Mouse (Mus musculus) MEL (cell line): ENCODE results near the gene Fndc5. TPM values are rescaled to one million over a fixed set of nuclear protein-coding genes. Genes with fewer than 3 reads are reported as not detected.

Experiments used
- DNase-seq: peaks from one replicate; pipeline ENCODE4 v3.0.0; 2011; ENCODE audit warnings: low read depth, low spot score
- H3K27ac ChIP-seq: 2 replicates; pipeline ENCODE4 v1.5.1; 2012; ENCODE audit warnings: low read depth, mild to moderate bottlenecking, control low read depth, low read length, moderate library complexity; ENCODE audit not compliant: control insufficient read depth
- H3K27me3 ChIP-seq, 2 experiments: fragments of 150-350 bp in 1 of 2; sonication (generic) in 1 of 2; 2 replicates each; pipeline ENCODE4 v1.6.1; 2012; ENCODE audit warnings: low read length in 2 of 2, mild to moderate bottlenecking in 2 of 2, improper control_type of control experiment in 1 of 2, moderate library complexity in 1 of 2; ENCODE audit not compliant: insufficient read depth in 2 of 2, control insufficient read depth in 1 of 2
- H3K36me3 ChIP-seq, 2 experiments: 2 replicates each; pipeline ENCODE4 v1.6.1; 2012 to 2014; ENCODE audit warnings: low read length in 2 of 2, improper control_type of control experiment in 1 of 2, inconsistent platforms in 1 of 2, mild to moderate bottlenecking in 1 of 2; ENCODE audit not compliant: insufficient read depth in 2 of 2, control insufficient read depth in 1 of 2
- H3K4me1 ChIP-seq, 2 experiments: fragments of 150-350 bp in 1 of 2; sonication (generic) in 1 of 2; 2 replicates each; pipeline ENCODE4 v1.6.1; 2012; ENCODE audit warnings: low read length in 2 of 2, improper control_type of control experiment in 1 of 2, mild to moderate bottlenecking in 1 of 2; ENCODE audit not compliant: insufficient read depth in 2 of 2, control insufficient read depth in 1 of 2
- H3K4me3 ChIP-seq, 2 experiments: fragments of 150-350 bp in 1 of 2; sonication (generic) in 1 of 2; 2 replicates each; pipeline ENCODE4 v1.5.1; 2012; ENCODE audit warnings: low read depth in 2 of 2, low read length in 2 of 2, mild to moderate bottlenecking in 2 of 2, moderate library complexity in 2 of 2, control low read depth in 1 of 2, improper control_type of control experiment in 1 of 2; ENCODE audit not compliant: control insufficient read depth in 1 of 2, insufficient read depth in 1 of 2
- H3K79me2 ChIP-seq: 2 replicates; pipeline ENCODE4 v1.6.1; 2012; ENCODE audit warnings: mild to moderate bottlenecking, low read length, moderate library complexity; ENCODE audit not compliant: control insufficient read depth, poor library complexity, insufficient read depth
- H3K9ac ChIP-seq: 2 replicates; pipeline ENCODE4 v1.6.1; 2012; ENCODE audit warnings: low read depth, mild to moderate bottlenecking, control low read depth, low read length, moderate library complexity; ENCODE audit not compliant: control insufficient read depth, poor library complexity, severe bottlenecking
- H3K9me3 ChIP-seq: fragments of 150-350 bp; sonication (generic); replicated peaks from 2 replicates; pipeline ENCODE4 v1.6.1; 2012; ENCODE audit warnings: mild to moderate bottlenecking, low read length, improper control_type of control experiment, moderate library complexity; ENCODE audit not compliant: insufficient read depth
- BHLHE40 ChIP-seq: IDR thresholded peaks from 2 replicates; pipeline ENCODE4 v1.6.1; 2012; ENCODE audit warnings: low read depth, mild to moderate bottlenecking, inconsistent platforms, low read length, improper control_type of control experiment, borderline replicate concordance
- CHD1 ChIP-seq: IDR thresholded peaks from 2 replicates; pipeline ENCODE4 v1.6.1; 2012; ENCODE audit warnings: low read depth, mild to moderate bottlenecking, inconsistent platforms, low read length, improper control_type of control experiment
- CHD2 ChIP-seq: IDR thresholded peaks from 2 replicates; pipeline ENCODE4 v1.6.1; 2011; ENCODE audit warnings: low read length, improper control_type of control experiment
- CTCF ChIP-seq, 3 experiments: IDR thresholded peaks in 2 of 3; conservative IDR thresholded peaks in 1 of 3; 2 replicates each; pipeline ENCODE4 v1.5.1; 2011 to 2012; ENCODE audit warnings: low read length in 3 of 3, low read depth in 2 of 3, mild to moderate bottlenecking in 2 of 3, improper control_type of control experiment in 1 of 3, inconsistent platforms in 1 of 3, mixed read lengths in 1 of 3, moderate library complexity in 1 of 3; ENCODE audit not compliant: control insufficient read depth in 1 of 3, insufficient read depth in 1 of 3, poor library complexity in 1 of 3, severe bottlenecking in 1 of 3
- E2F4 ChIP-seq: IDR thresholded peaks from 2 replicates; pipeline ENCODE4 v1.6.1; 2011; ENCODE audit warnings: low read depth, low read length, improper control_type of control experiment, borderline replicate concordance
- EP300 ChIP-seq, 2 experiments: IDR thresholded peaks; 2 replicates each; pipeline ENCODE4 v1.6.1; 2011; ENCODE audit warnings: improper control_type of control experiment in 2 of 2, low read length in 2 of 2, low read depth in 1 of 2, mild to moderate bottlenecking in 1 of 2
- ETS1 ChIP-seq: IDR thresholded peaks from 2 replicates; pipeline ENCODE4 v1.6.1; 2012; ENCODE audit warnings: low read depth, mild to moderate bottlenecking, inconsistent platforms, low read length, improper control_type of control experiment, moderate library complexity
- GABPA ChIP-seq: IDR thresholded peaks from 2 replicates; pipeline ENCODE4 v1.6.1; 2012; ENCODE audit warnings: low read depth, mild to moderate bottlenecking, inconsistent platforms, low read length, improper control_type of control experiment, moderate library complexity
- GATA1 ChIP-seq: IDR thresholded peaks from 2 replicates; pipeline ENCODE4 v1.6.1; 2011; ENCODE audit warnings: low read depth, low read length, improper control_type of control experiment
- MEF2A ChIP-seq: IDR thresholded peaks from 2 replicates; pipeline ENCODE4 v1.6.1; 2014; ENCODE audit warnings: low read depth, mild to moderate bottlenecking, inconsistent platforms, low read length, improper control_type of control experiment; ENCODE audit not compliant: poor library complexity, insufficient replicate concordance, severe bottlenecking; ENCODE audit errors: extremely low read depth
- MXI1 ChIP-seq: IDR thresholded peaks from 2 replicates; pipeline ENCODE4 v1.6.1; 2011; ENCODE audit warnings: mild to moderate bottlenecking, low read depth, low read length, improper control_type of control experiment
- NELFE ChIP-seq: IDR thresholded peaks from 2 replicates; pipeline ENCODE4 v1.6.1; 2011; ENCODE audit warnings: low read depth, low read length, improper control_type of control experiment
- NRF1 ChIP-seq: IDR thresholded peaks from 2 replicates; pipeline ENCODE4 v1.6.1; 2014; ENCODE audit warnings: low read depth, mild to moderate bottlenecking, inconsistent platforms, low read length, improper control_type of control experiment, moderate library complexity; ENCODE audit not compliant: poor library complexity, insufficient read depth, severe bottlenecking
- POLR2AphosphoS2 ChIP-seq: IDR thresholded peaks from 2 replicates; pipeline ENCODE4 v1.6.1; 2011; ENCODE audit warnings: low read length, improper control_type of control experiment
- RAD21 ChIP-seq: IDR thresholded peaks from 2 replicates; pipeline ENCODE4 v1.6.1; 2011; ENCODE audit warnings: mild to moderate bottlenecking, low read depth, low read length, improper control_type of control experiment
- SMC3 ChIP-seq: IDR thresholded peaks from 2 replicates; pipeline ENCODE4 v1.6.1; 2011; ENCODE audit warnings: low read depth, low read length, improper control_type of control experiment
- TAL1 ChIP-seq: IDR thresholded peaks from 2 replicates; pipeline ENCODE4 v1.6.1; 2012; ENCODE audit warnings: mild to moderate bottlenecking, inconsistent platforms, low read length, moderate library complexity, mixed read lengths
- TBP ChIP-seq: IDR thresholded peaks from 2 replicates; pipeline ENCODE4 v1.8.0; 2011; ENCODE audit warnings: low read depth, low read length, improper control_type of control experiment
- USF2 ChIP-seq, 2 experiments: IDR thresholded peaks; 2 replicates each; pipeline ENCODE4 v1.6.1; 2011 to 2012; ENCODE audit warnings: improper control_type of control experiment in 2 of 2, low read length in 2 of 2, borderline replicate concordance in 1 of 2, inconsistent platforms in 1 of 2, low read depth in 1 of 2, mild to moderate bottlenecking in 1 of 2; ENCODE audit not compliant: insufficient read depth in 1 of 2
- ZC3H11A ChIP-seq: IDR thresholded peaks from 2 replicates; pipeline ENCODE4 v1.6.1; 2012; ENCODE audit warnings: low read depth, mild to moderate bottlenecking, inconsistent platforms, low read length, improper control_type of control experiment
- ZMIZ1 ChIP-seq: IDR thresholded peaks from 2 replicates; pipeline ENCODE4 v1.6.1; 2012; ENCODE audit warnings: low read depth, mild to moderate bottlenecking, inconsistent platforms, low read length, improper control_type of control experiment, moderate library complexity
- polyA plus RNA-seq, 2 experiments: library from polyadenylated mRNA; stranded (reverse) in 1 of 2; unstranded in 1 of 2; fragments of >175 nt in 1 of 2; fragments of >200 nt in 1 of 2; gene quantifications; 2 replicates each; pipeline versions ENCODE4 v1.2.1 to v1.2.4; 2012; ENCODE audit warnings: low replicate concordance in 2 of 2, low read depth in 1 of 2; ENCODE audit not compliant: insufficient read length in 2 of 2, insufficient read depth in 1 of 2, missing spikeins in 1 of 2
- total RNA-seq: library from RNA; depleted of rRNA; stranded (reverse); fragments of 300-350 nt; gene quantifications from 2 replicates; pipeline ENCODE4 v1.2.3, GENCODE M21; 2012

Gene Fndc5
- total and polyA plus RNA-seq, 3 experiments = 15.8 to 123 (median 35.9) TPM

- TF ChIP-seq ZC3H11A = no peak
- TF ChIP-seq ETS1 = no peak
- no peak for TF ChIP-seq TBP
- TF ChIP-seq ZMIZ1 = no peak
- TF ChIP-seq CTCF (IDR thresholded peaks at IDR 0.05 in 2 of 3, conservative IDR thresholded peaks at IDR 0.05 in 1 of 3; ENCODE audit: control insufficient read depth in 1 of 3, insufficient read depth in 1 of 3, low read depth in 2 of 3, low read length in 3 of 3, poor library complexity in 1 of 3, severe bottlenecking in 1 of 3) = no peak
- no peak for TF ChIP-seq CHD2
- Histone ChIP-seq H3K36me3 (no peaks in the 10 kb centered on the region), H3K9me3 (no peaks in the 10 kb centered on the region), H3K4me1 (no peaks in the 10 kb centered on the region), H3K27me3 (peaks cover 0 to 2% of the 10 kb centered on the region in 2 experiments; a peak in 1 of 4 replicates), H3K27ac (no peak overlapping the region), H3K4me3 (no peak overlapping the region), H3K79me2 (no peaks in the 10 kb centered on the region), H3K9ac (no peak overlapping the region)
- no peak for DNase-seq
Measured at GRCm38 (mm10) chr4:129112231-129112630, 24.6 kb upstream of the Fndc5 start.

GRCm38 (mm10) chr4:129113083-129113988 is 23.5 kb upstream of the Fndc5 start:
- Histone ChIP-seq H3K27ac (no peak overlapping the region), H3K36me3 (no peaks in the 10 kb centered on the region), H3K79me2 (no peaks in the 10 kb centered on the region), H3K9ac (no peak overlapping the region), H3K27me3 (no peaks in the 10 kb centered on the region), H3K9me3 (no peaks in the 10 kb centered on the region), H3K4me3 (no peak overlapping the region), H3K4me1 (no peaks in the 10 kb centered on the region)
- TF ChIP-seq EP300 (IDR thresholded peaks at IDR 0.05; ENCODE audit: low read depth in 1 of 2, low read length in 2 of 2) = no peak
- peak in 2 of 3 experiments; percentile 50 to 86; a peak in 5 of 6 replicates for TF ChIP-seq CTCF (IDR thresholded peaks at IDR 0.05 in 2 of 3, conservative IDR thresholded peaks at IDR 0.05 in 1 of 3; ENCODE audit: control insufficient read depth in 1 of 3, insufficient read depth in 1 of 3, low read depth in 2 of 3, low read length in 3 of 3, poor library complexity in 1 of 3, severe bottlenecking in 1 of 3)
- TF ChIP-seq SMC3 = peak; percentile 75
- peak; percentile 40 for TF ChIP-seq RAD21
- peak; percentile 69 for DNase-seq

GRCm38 (mm10) chr4:129116703-129117102 is 20.1 kb upstream of the Fndc5 start:
- Histone ChIP-seq H3K27me3 (0 out of 4 replicates have a peak, but pooled peaks cover 0 to 1% of the 10 kb centered on the region in 2 experiments), H3K9ac (no peak overlapping the region), H3K27ac (no peak overlapping the region), H3K9me3 (no peaks in the 10 kb centered on the region), H3K4me3 (no peak overlapping the region), H3K36me3 (no peaks in the 10 kb centered on the region), H3K79me2 (no peaks in the 10 kb centered on the region), H3K4me1 (no peaks in the 10 kb centered on the region)
- no peak for DNase-seq
- TF ChIP-seq BHLHE40 (no peak), ETS1 (no peak), NRF1 (no peak), USF2 (IDR thresholded peaks at IDR 0.05; ENCODE audit: borderline replicate concordance in 1 of 2, insufficient read depth in 1 of 2, low read depth in 1 of 2, low read length in 2 of 2) (no peak), GABPA (no peak), CHD2 (no peak), POLR2AphosphoS2 (no peak), E2F4 (no peak), MXI1 (no peak), CHD1 (no peak), TAL1 (no peak), GATA1 (no peak), NELFE (no peak), MEF2A (no peak), TBP (no peak)
